Mouse (Mus musculus) CH12.LX (cell line): ENCODE measurements around the gene Ndufa11.

Experiments used
- CTCF ChIP-seq, 2 experiments: IDR thresholded peaks in 1 of 2; conservative IDR thresholded peaks in 1 of 2; 2 replicates each; pipeline ENCODE4 v1.5.1; 2011 to 2012; ENCODE audit warnings: low read depth in 2 of 2, low read length in 2 of 2, improper control_type of control experiment in 1 of 2, inconsistent platforms in 1 of 2, mild to moderate bottlenecking in 1 of 2, moderate library complexity in 1 of 2
- JUN ChIP-seq: IDR thresholded peaks from 2 replicates; pipeline ENCODE4 v1.6.1; 2011; ENCODE audit warnings: low read depth, mild to moderate bottlenecking, low read length, improper control_type of control experiment, moderate library complexity; ENCODE audit not compliant: insufficient read depth
- JUND ChIP-seq: conservative IDR thresholded peaks from 2 replicates; pipeline ENCODE4 v1.6.1; 2011; ENCODE audit warnings: low read depth, low read length, improper control_type of control experiment
- NRF1 ChIP-seq: IDR thresholded peaks from 2 replicates; pipeline ENCODE4 v1.6.1; 2014; ENCODE audit warnings: low read depth, mild to moderate bottlenecking, inconsistent platforms, low read length, improper control_type of control experiment, moderate library complexity
- RAD21 ChIP-seq: IDR thresholded peaks from 2 replicates; pipeline ENCODE4 v1.6.1; 2011; ENCODE audit warnings: low read depth, mild to moderate bottlenecking, low read length, improper control_type of control experiment, moderate library complexity
- RCOR1 ChIP-seq: conservative IDR thresholded peaks from 2 replicates; pipeline ENCODE4 v1.6.1; 2012; ENCODE audit warnings: low read depth, mild to moderate bottlenecking, inconsistent platforms, low read length, improper control_type of control experiment
- ZKSCAN1 ChIP-seq: IDR thresholded peaks from 2 replicates; pipeline ENCODE4 v1.6.1; 2012; ENCODE audit warnings: low read depth, inconsistent platforms, low read length, improper control_type of control experiment, borderline replicate concordance
- ZMIZ1 ChIP-seq: IDR thresholded peaks from 2 replicates; pipeline ENCODE4 v1.6.1; 2012; ENCODE audit warnings: low read depth, mild to moderate bottlenecking, inconsistent platforms, low read length, improper control_type of control experiment

- TF ChIP-seq JUND (no peak), CTCF (conservative IDR thresholded peaks at IDR 0.05 in 1 of 2, IDR thresholded peaks at IDR 0.05 in 1 of 2; ENCODE audit: low read depth in 2 of 2, low read length in 2 of 2) (no peak), NRF1 (no peak), ZKSCAN1 (no peak), ZMIZ1 (no peak), RCOR1 (no peak), RAD21 (no peak), JUN (no peak)
These were observed 23.2 kb downstream of the Ndufa11 start for GRCm38 (mm10) chr17:56740788-56741160.
